Mouse (Mus musculus): ENCODE results near the gene Irx4. TPM values are rescaled to one million over a fixed set of nuclear protein-coding genes. Genes with fewer than 3 reads are reported as not detected.

Gene Irx4
- not detected in 2 replicates for polyA plus RNA-seq (2011; ENCODE audit: insufficient read length, low read depth, missing spikeins)

- no peaks in the 10 kb centered on the region for H3K4me1 ChIP-seq (ENCODE audit: control insufficient read depth, insufficient read depth, low read length)
- TF ChIP-seq POLR2A (IDR thresholded peaks at IDR 0.05; ENCODE audit: low read depth, low read length) (no peak), CTCF (IDR thresholded peaks at IDR 0.05; ENCODE audit: borderline replicate concordance, insufficient read depth, low read length) (no peak)
- no peak within 1 kb of the TSS for H3K4me3 ChIP-seq (ENCODE audit: insufficient read depth, low read length)
- H3K27ac ChIP-seq (ENCODE audit: insufficient read depth, low read length) = no peak within 1 kb of the TSS
Measured at GRCm38 (mm10) chr13:73260354-73261035, at the start of gene Irx4. Irx4 (plus strand) TSS chr13:73260479.

- no peak overlapping the region for H3K4me3 ChIP-seq (ENCODE audit: insufficient read depth, low read length)
- H3K27ac ChIP-seq (ENCODE audit: insufficient read depth, low read length) = no peak overlapping the region
- TF ChIP-seq CTCF (IDR thresholded peaks at IDR 0.05; ENCODE audit: borderline replicate concordance, insufficient read depth, low read length) (no peak), POLR2A (IDR thresholded peaks at IDR 0.05; ENCODE audit: low read depth, low read length) (no peak)
- H3K4me1 ChIP-seq (ENCODE audit: control insufficient read depth, insufficient read depth, low read length) = no peaks in the 10 kb centered on the region
Measured at GRCm38 (mm10) chr13:73214301-73214700, 46.0 kb upstream of the Irx4 start.

- no peak overlapping the region for H3K4me3 ChIP-seq (ENCODE audit: insufficient read depth, low read length)
- no peak overlapping the region for H3K27ac ChIP-seq (ENCODE audit: insufficient read depth, low read length)
- TF ChIP-seq POLR2A (IDR thresholded peaks at IDR 0.05; ENCODE audit: low read depth, low read length) = no peak
- no peak for TF ChIP-seq CTCF (IDR thresholded peaks at IDR 0.05; ENCODE audit: borderline replicate concordance, insufficient read depth, low read length)
- H3K4me1 ChIP-seq (ENCODE audit: control insufficient read depth, insufficient read depth, low read length) = no peaks in the 10 kb centered on the region
Measured at GRCm38 (mm10) chr13:73236461-73236860, 23.8 kb upstream of the Irx4 start.

- H3K27ac ChIP-seq (ENCODE audit: insufficient read depth, low read length) = no peak overlapping the region
- TF ChIP-seq POLR2A (IDR thresholded peaks at IDR 0.05; ENCODE audit: low read depth, low read length) = no peak
- no peak for TF ChIP-seq CTCF (IDR thresholded peaks at IDR 0.05; ENCODE audit: borderline replicate concordance, insufficient read depth, low read length)
Measured at GRCm38 (mm10) chr13:73239191-73239746, 21.0 kb upstream of the Irx4 start.

GRCm38 (mm10) chr13:73242556-73242955 lies 17.7 kb upstream of the Irx4 start:
- no peak overlapping the region for H3K27ac ChIP-seq (ENCODE audit: insufficient read depth, low read length)
- TF ChIP-seq POLR2A (IDR thresholded peaks at IDR 0.05; ENCODE audit: low read depth, low read length) (no peak), CTCF (IDR thresholded peaks at IDR 0.05; ENCODE audit: borderline replicate concordance, insufficient read depth, low read length) (no peak)

More at GRCm38 (mm10) chr13:73239191-73239746, 21.0 kb upstream of the Irx4 start:
- no peaks in the 10 kb centered on the region for H3K4me1 ChIP-seq (ENCODE audit: control insufficient read depth, insufficient read depth, low read length)
- H3K4me3 ChIP-seq (ENCODE audit: insufficient read depth, low read length) = no peak overlapping the region

GRCm38 (mm10) chr13:73246961-73247360 lies 13.3 kb upstream of the Irx4 start:
- H3K4me1 ChIP-seq (ENCODE audit: control insufficient read depth, insufficient read depth, low read length) = no peaks in the 10 kb centered on the region
- no peak overlapping the region for H3K4me3 ChIP-seq (ENCODE audit: insufficient read depth, low read length)
- TF ChIP-seq CTCF (IDR thresholded peaks at IDR 0.05; ENCODE audit: borderline replicate concordance, insufficient read depth, low read length) = no peak
- no peak for TF ChIP-seq POLR2A (IDR thresholded peaks at IDR 0.05; ENCODE audit: low read depth, low read length)
- H3K27ac ChIP-seq (ENCODE audit: insufficient read depth, low read length) = no peak overlapping the region

More at GRCm38 (mm10) chr13:73242556-73242955, 17.7 kb upstream of the Irx4 start:
- H3K4me3 ChIP-seq (ENCODE audit: insufficient read depth, low read length) = no peak overlapping the region
- no peaks in the 10 kb centered on the region for H3K4me1 ChIP-seq (ENCODE audit: control insufficient read depth, insufficient read depth, low read length)

- no peak overlapping the region for H3K4me3 ChIP-seq (ENCODE audit: insufficient read depth, low read length)
- TF ChIP-seq CTCF (IDR thresholded peaks at IDR 0.05; ENCODE audit: borderline replicate concordance, insufficient read depth, low read length) (no peak), POLR2A (IDR thresholded peaks at IDR 0.05; ENCODE audit: low read depth, low read length) (no peak)
- H3K4me1 ChIP-seq (ENCODE audit: control insufficient read depth, insufficient read depth, low read length) = no peaks in the 10 kb centered on the region
- no peak overlapping the region for H3K27ac ChIP-seq (ENCODE audit: insufficient read depth, low read length)
Measured at GRCm38 (mm10) chr13:73251222-73251621, 9.1 kb upstream of the Irx4 start.

- H3K4me3 ChIP-seq (ENCODE audit: insufficient read depth, low read length) = no peak overlapping the region
- H3K27ac ChIP-seq (ENCODE audit: insufficient read depth, low read length) = no peak overlapping the region
- TF ChIP-seq POLR2A (IDR thresholded peaks at IDR 0.05; ENCODE audit: low read depth, low read length) (no peak), CTCF (IDR thresholded peaks at IDR 0.05; ENCODE audit: borderline replicate concordance, insufficient read depth, low read length) (no peak)
- H3K4me1 ChIP-seq (ENCODE audit: control insufficient read depth, insufficient read depth, low read length) = no peaks in the 10 kb centered on the region
Measured at GRCm38 (mm10) chr13:73252022-73252421, 8.3 kb upstream of the Irx4 start.

GRCm38 (mm10) chr13:73258415-73258814 lies 1.9 kb upstream of the Irx4 start:
- TF ChIP-seq CTCF (IDR thresholded peaks at IDR 0.05; ENCODE audit: borderline replicate concordance, insufficient read depth, low read length) = no peak
- no peaks in the 10 kb centered on the region for H3K4me1 ChIP-seq (ENCODE audit: control insufficient read depth, insufficient read depth, low read length)
- H3K4me3 ChIP-seq (ENCODE audit: insufficient read depth, low read length) = no peak overlapping the region
- no peak overlapping the region for H3K27ac ChIP-seq (ENCODE audit: insufficient read depth, low read length)

GRCm38 (mm10) chr13:73259577-73260353 lies 514 bp upstream of the Irx4 start:
- Histone ChIP-seq H3K4me3 (ENCODE audit: insufficient read depth, low read length) (no peak overlapping the region), H3K27ac (ENCODE audit: insufficient read depth, low read length) (no peak overlapping the region), H3K4me1 (ENCODE audit: control insufficient read depth, insufficient read depth, low read length) (no peaks in the 10 kb centered on the region)
- TF ChIP-seq POLR2A (IDR thresholded peaks at IDR 0.05; ENCODE audit: low read depth, low read length) (no peak), CTCF (IDR thresholded peaks at IDR 0.05; ENCODE audit: borderline replicate concordance, insufficient read depth, low read length) (no peak)
